Mouse (Mus musculus) embryonic fibroblast, embryonic 13.5 days (primary cell): ENCODE measurements around the gene Gpr157.

ENCODE experiments used
- CTCF ChIP-seq: IDR thresholded peaks from 2 replicates; pipeline ENCODE4 v1.5.1; 2011; ENCODE audit warnings: mild to moderate bottlenecking, control low read depth, low read length, moderate library complexity, borderline replicate concordance; ENCODE audit not compliant: insufficient read depth
- POLR2A ChIP-seq: IDR thresholded peaks from 2 replicates; pipeline ENCODE4 v1.6.1; 2011; ENCODE audit warnings: low read depth, mild to moderate bottlenecking, control low read depth, low read length, moderate library complexity

GRCm38 (mm10) chr4:150127894-150128293, 40.7 kb downstream of the Gpr157 start:
- TF ChIP-seq CTCF (no peak), POLR2A (no peak)
